Comparison of ENCODE assay signal across 26 mouse cellular contexts in the genomic region with DNA sequence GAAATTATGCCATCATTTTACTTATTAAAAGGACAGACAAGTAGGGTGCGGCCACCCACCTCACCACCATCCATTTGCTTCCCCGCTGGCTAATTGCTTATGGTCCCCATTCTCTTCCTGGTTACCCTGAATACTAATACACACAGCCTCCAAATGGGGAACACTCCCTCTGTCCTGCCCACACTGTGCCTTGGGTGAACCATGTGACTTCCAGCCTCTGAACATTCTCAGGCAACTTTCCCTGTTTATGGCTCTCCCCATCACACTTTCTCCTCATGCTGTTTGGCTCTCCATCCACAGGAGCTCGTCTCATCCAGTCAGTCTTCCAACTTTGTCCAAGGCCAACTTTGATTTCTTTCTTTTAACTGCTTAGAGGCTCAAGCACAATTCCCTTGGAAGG.
A peak's percentile ranks its signal among the peaks of the same experiment; 100 is the strongest.
DNase-seq lines count a peak whose midpoint lies in the region; ATAC-seq lines count a peak whose summit lies in the region.
"Had no signal": no experiment of that assay in that cellular context is flagged by ENCODE, and none has a peak within 500 bp of the region (broad histone marks: within the 10 kb centered on the region; RNA-seq: fewer than 3 reads in every experiment).

No protein-coding gene starts in this region.

- intact Hi-C loops in heart, postnatal 36 days (cut with DNase I), result no loop called here

- H3K4me3 ChIP-seq in megakaryocyte, embryonic 14.5 days (replicated peaks), result peak overlapping the region; percentile 19
- no peak overlapping the region for H3K4me3 ChIP-seq in liver, embryonic 15.5 days (replicated peaks)
- H3K4me3 ChIP-seq: forebrain, embryonic 12.5 days; hindbrain, embryonic 13.5 days; kidney, embryonic 15.5 days; limb, embryonic 13.5 days; midbrain, embryonic 12.5 days; myocyte; neural tube, embryonic 12.5 days had no signal

- H3K9me3 ChIP-seq in megakaryocyte, embryonic 14.5 days, result no peaks in the 10 kb centered on the region
- no peaks in the 10 kb centered on the region for H3K9me3 ChIP-seq in liver, embryonic 15.5 days (replicated peaks)
- H3K9me3 ChIP-seq: forebrain, embryonic 12.5 days; hindbrain, embryonic 13.5 days; kidney, embryonic 15.5 days; limb, embryonic 13.5 days; midbrain, embryonic 12.5 days; neural tube, embryonic 12.5 days had no signal

- no peak for ATAC-seq in megakaryocyte, adult 5-6 weeks (ENCODE audit: poor library complexity, severe bottlenecking)
- 0 out of 2 replicates have a peak, but pooled peaks have one; percentile 16 for ATAC-seq in liver, embryonic 15.5 days (ENCODE audit: insufficient read depth)
- no peak; the same call in 1 of the 2 replicates for ATAC-seq in granulocyte monocyte progenitor cell, adult 5-6 weeks (replicated peaks; ENCODE audit: poor library complexity, severe bottlenecking)
- ATAC-seq in erythroblast, adult 5-6 weeks (replicated peaks; ENCODE audit: low FRiP score, poor library complexity, severe bottlenecking), result no peak
- ATAC-seq: lung, postnatal 0 days had no signal

- 63% methylated on average over 3 of the region's 3 CpGs for WGBS in liver, embryonic 15.5 days (ENCODE audit: insufficient replicate concordance)

- H3K36me3 ChIP-seq in megakaryocyte, embryonic 14.5 days (replicated peaks; ENCODE audit: low read length), result peaks cover 57% of the 10 kb centered on the region
- H3K36me3 ChIP-seq in liver, embryonic 15.5 days (replicated peaks), result no peaks in the 10 kb centered on the region
- H3K36me3 ChIP-seq: forebrain, embryonic 12.5 days; hindbrain, embryonic 13.5 days; kidney, embryonic 15.5 days; limb, embryonic 13.5 days; midbrain, embryonic 12.5 days; neural tube, embryonic 12.5 days had no signal

- DNase-seq in heart, adult 11 months, result peak; percentile 80
- no peak for DNase-seq in heart, postnatal 36 days
- no peak for DNase-seq in ovary, adult 18-20 months (ENCODE audit: low spot score)
- DNase-seq: adrenal gland, postnatal 36 days; cerebellum, adult 18-20 months; cerebellum, postnatal 10 days; gastrocnemius, postnatal 25 days; kidney, adult 18-20 months; kidney, postnatal 25 days; right cerebral cortex, postnatal 4 days; thymus, adult 2 months; thymus, postnatal 36 days had no signal

- H3K4me2 ChIP-seq in liver, embryonic 15.5 days, result no peak overlapping the region
- H3K4me2 ChIP-seq: forebrain, embryonic 12.5 days; hindbrain, embryonic 13.5 days; kidney, embryonic 15.5 days; limb, embryonic 13.5 days; midbrain, embryonic 12.5 days; neural tube, embryonic 12.5 days had no signal

- no peak overlapping the region for H3K9ac ChIP-seq in liver, embryonic 15.5 days
- H3K9ac ChIP-seq: forebrain, embryonic 12.5 days; hindbrain, embryonic 13.5 days; kidney, embryonic 15.5 days; limb, embryonic 13.5 days; midbrain, embryonic 12.5 days; neural tube, embryonic 12.5 days had no signal

- H3K27ac ChIP-seq in liver, embryonic 15.5 days (replicated peaks), result no peak overlapping the region
- H3K27ac ChIP-seq: forebrain, embryonic 12.5 days; hindbrain, embryonic 13.5 days; kidney, embryonic 15.5 days; limb, embryonic 13.5 days; macrophage; midbrain, embryonic 12.5 days; neural tube, embryonic 12.5 days had no signal

- no peaks in the 10 kb centered on the region for H3K27me3 ChIP-seq in megakaryocyte, embryonic 14.5 days (replicated peaks)
- no peaks in the 10 kb centered on the region for H3K27me3 ChIP-seq in liver, embryonic 15.5 days
- H3K27me3 ChIP-seq: hindbrain, embryonic 13.5 days; kidney, embryonic 15.5 days; limb, embryonic 13.5 days; neural tube, embryonic 12.5 days had no signal

- H3K4me1 ChIP-seq in megakaryocyte, embryonic 14.5 days, result peaks cover 96% of the 10 kb centered on the region
- H3K4me1 ChIP-seq in liver, embryonic 15.5 days (replicated peaks), result peaks cover 17% of the 10 kb centered on the region
